Mouse (Mus musculus): ENCODE results near the gene Cdk2ap2.

Gene Cdk2ap2

DNA sequence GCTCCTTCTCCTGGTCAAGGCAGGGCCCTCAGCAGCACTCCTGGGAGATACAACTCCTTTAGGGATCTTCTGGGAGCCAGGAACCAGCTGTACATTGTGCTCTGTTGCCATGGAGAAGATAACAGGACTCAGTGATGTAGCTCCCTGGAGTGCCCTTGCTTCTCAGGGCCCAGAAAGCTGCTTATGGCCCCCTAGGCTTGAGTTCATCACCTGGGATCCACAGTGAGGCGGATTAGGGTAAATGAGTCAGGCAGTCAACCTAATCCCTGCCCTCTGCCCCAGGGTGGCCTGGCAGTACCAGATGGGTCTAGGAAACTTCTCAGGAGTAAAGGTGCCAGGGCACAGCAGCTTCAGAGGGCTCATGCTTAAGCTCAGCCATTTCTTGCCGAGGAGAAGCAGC is 42.5 kb downstream of the Cdk2ap2 start, which contains the start of gene Gpr152:
TSS of gene Gpr152 (plus strand) at position 342 of the 400 bp plus-strand sequence.
- DNase-seq (ENCODE audit: low spot score): no peak

DNA sequence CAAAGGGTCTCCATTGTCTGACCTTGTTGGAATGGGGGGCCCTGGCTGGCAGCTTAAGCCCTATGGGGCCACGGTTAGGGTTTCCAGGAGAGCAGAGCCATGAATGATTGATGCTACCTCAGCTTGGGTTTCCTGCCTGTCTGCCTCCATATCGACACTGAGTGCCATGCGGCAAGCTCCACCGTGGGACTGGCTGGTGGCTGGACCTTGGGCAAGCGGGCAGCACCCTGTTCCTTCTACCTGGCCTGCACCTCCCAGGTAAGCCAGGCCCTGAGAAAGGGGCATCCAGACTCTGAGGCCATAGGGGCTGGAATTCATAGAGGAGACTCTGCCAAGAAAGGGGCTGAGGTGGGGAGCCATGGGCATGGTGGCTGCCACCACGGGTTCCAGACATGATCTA is 43.2 kb downstream of the Cdk2ap2 start:
- DNase-seq (ENCODE audit: low spot score): no peak

DNA sequence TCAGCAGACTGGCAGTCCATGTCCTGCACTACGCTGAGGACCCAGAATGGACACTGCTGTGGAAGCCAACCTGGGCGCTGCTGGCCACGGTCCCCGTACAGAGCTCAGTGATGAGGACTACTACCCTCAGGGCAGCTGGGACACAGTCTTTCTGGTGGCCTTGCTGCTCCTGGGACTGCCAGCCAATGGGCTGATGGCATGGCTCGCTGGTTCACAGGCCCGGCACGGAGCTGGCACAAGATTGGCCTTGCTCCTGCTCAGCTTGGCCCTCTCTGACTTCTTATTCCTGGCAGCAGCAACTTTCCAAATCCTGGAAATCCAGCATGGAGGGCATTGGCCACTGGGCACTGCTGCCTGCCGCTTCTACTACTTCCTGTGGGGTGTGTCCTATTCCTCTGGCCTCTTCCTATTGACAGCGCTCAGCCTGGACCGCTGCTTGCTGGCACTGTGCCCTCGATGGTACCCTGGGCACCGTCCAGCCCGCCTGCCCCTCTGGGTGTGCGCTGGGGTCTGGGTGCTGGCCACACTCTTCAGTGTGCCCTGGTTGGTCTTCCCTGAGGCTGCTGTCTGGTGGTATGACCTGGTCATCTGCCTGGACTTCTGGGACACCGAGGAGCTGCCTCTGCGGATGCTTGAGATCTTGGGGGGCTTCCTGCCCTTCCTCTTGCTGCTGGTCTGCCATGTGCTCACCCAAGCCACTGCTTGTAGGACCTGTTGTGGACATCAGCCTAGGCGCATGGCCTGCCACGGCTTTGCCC is 45.6 kb downstream of the Cdk2ap2 start:
- no peak for DNase-seq (ENCODE audit: low spot score)

DNA sequence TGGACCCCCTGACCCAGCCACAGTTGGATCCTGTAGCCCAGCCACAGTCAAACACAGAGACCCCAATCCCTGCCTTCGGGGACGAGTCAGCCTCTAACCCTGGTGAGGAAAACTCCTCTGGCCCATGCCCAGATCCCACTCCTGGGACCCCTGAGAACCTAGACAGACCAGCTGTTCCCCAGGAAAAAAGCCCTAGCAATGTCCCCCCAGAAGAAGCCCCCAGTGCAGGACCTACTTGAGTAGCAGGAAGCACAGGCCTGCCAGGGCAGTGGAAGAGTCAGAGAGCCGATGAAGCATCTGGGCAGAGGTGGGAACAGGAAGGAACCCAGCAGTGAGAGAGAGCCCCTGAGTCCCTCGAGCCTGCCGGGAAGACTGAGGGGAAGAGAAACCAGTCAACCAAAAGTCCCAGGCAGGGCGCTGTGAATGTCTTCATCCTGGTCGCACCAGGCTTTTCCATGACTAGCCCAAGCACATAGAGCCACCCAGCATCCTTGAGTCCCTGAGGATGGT is 46.8 kb downstream of the Cdk2ap2 start, which contains the start of gene Cabp4:
TSS of gene Cabp4 (minus strand) at position 275 of the 510 bp plus-strand sequence.
- DNase-seq (ENCODE audit: low spot score): no peak

DNA sequence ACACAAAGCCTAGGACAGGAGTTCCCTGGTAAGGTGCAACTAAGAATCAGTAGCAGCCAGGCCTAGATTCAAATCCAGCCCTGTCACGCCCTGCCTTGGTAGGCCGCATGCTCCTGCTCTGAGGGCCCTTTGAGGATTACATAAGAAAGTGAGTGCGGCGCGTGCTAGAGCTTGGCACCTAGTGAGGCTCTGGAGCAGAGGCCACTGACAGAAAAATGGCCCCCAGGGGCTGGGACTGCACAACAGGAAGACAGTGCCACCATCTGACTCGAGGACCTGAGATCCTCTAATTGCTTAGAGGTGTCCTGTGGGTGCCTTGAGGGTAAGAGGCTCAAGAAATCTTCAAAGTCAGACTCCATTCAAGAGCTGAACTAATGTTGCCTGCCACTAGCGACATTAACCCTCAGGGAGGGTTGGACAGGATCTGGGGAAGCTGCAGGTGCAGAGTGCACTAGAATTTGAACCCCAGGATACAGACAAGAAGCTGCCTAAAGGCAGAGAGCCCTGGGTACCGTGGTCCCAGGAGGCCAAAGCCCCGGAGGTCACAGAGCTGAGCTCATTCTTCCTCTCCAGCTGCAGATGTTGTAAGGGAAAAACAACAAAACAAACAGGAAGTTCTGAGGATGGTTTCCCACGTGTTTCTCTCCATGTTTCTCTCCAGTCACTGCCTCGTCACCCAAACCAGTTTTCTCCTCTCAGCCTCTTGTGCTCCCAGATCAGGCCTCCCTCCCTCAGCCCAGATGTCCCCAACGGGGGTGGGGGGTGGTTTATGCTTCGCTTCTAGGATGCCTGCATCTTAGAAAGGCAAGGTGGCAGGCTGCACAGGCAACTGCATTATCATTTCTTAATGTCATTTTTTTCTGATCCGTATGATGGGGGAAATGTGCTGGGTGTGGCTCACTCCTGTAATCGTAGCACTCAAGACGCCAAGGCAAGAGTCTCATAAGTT is 47.8 kb downstream of the Cdk2ap2 start:
- DNase-seq (ENCODE audit: low spot score): no peak

DNA sequence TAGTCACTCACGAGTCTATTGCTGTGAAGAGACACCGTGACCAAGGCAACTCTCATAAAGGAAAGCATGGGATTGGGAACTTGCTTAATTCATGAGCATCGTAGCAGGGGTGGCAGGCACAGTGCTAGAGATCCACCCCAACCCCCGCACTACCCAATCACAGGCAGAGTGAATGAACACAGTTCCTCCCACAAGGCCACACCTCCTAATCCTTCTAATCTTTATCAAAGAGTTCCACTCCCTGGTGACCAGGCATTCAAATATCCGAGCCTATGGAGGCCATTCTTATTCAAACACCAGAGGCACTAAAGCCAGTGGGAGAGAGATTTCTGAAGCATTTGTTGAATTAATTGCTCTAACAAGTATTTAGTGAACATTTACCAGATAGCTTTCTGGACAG is 49.0 kb downstream of the Cdk2ap2 start:
- DNase-seq (ENCODE audit: low spot score): no peak

DNA sequence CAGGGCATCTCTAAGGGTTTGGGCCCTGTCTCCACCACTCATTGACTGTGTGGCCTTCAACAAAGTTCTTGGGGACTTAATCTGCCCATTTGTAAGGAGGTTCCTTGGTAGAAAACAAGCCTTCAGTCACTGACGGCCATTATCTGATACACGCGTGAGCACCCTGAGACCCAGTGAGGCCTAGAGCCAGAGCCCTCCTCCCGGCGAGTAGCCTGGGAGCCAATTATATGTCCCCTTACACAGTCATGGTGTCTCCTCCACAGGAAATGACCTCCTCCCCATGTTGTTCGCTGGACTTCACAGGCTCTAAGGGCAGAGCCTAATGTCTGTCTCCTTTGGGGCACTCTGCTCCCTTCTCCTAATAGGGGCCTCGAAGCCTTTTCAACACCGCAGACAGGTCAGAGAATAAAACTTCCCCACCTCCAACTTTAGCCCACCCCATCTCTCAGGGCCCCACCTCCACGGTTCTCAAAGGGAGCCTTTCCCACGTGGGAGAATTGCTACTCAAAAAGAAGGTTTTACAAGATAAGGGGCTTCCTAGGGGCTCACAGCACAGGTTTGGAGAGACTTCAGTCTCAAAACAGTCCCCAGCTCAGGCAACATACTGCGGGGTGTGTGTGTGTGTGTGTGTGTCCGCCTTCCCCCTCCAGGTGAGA is 49.5 kb downstream of the Cdk2ap2 start:
- no peak for DNase-seq (ENCODE audit: low spot score)

DNA sequence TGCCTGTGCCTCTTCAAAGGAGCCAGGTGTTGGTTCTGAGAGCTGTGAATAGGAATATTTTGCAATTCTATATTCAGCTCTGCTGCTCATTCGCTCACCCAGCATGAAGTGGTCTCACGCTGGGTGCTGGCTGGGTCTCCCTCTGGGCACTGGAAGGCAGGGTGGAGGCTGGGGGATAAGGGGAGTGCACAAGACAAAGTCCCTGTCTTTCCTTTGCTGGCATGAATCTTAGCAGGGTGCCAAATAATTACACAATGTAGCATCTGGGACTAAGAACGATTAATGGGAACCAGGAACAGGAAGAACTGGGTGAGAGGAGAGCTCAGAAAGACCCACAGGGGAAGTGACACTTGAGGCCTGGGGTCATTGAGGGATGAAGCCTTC is 50.0 kb downstream of the Cdk2ap2 start:
- no peak for DNase-seq (ENCODE audit: low spot score)

DNA sequence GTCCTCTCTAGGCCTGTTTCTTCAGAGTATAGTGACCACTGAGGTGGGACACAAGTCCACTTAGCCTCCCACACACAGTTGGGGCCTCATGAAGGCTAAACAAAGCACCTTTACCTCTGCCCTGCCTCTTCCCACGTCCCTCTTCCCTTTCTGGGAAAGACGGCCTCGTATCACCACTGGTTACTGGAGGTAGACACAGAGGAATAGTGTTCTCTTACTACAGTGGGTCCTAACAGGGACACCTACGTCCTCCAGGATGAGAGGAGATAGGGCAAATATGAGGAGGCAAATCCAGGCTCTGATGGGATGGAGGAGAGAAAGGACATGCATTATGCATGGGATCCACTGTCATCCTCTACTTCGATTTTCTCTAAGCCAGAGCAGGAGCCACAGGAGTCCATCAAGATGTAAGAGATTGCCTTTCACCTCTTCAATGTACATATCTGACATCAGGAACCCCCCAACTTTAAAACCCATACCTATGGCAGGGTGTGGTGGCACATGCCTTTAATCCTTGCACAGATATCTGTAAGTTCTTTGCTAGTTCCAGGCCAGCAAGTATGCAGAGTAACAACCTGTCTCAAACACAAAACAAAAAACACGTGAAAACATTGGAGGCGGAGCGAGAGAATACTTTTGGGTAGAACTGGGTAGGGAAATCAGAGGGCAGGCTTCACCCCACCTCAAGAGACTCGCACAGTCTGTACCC is 51.0 kb downstream of the Cdk2ap2 start:
- no peak for DNase-seq (ENCODE audit: low spot score)

DNA sequence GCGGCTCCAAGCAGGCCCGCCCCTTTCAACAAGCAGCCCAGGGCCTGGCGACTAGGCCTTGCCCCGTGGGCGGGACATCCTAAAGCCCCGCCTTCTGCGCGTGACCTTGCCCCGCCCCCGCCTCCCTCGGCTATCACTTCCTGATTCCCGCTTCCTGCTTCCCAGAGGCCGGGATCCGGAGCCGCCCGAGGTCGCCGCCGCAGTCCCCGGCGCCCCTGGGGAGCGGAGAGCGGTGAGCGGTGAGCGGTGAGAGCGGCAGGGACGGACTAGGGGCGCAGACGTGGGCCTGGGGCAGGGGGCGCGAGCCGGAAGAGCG is 51.5 kb downstream of the Cdk2ap2 start, which contains the start of gene Coro1b:
TSS of gene Coro1b (plus strand) at position 129 of the 316 bp plus-strand sequence.
- peak; percentile 93 for DNase-seq (ENCODE audit: low spot score)
